Mouse (Mus musculus): ENCODE results near the gene Tcerg1l. TPM values are rescaled to one million over a fixed set of nuclear protein-coding genes. Genes with fewer than 3 reads are reported as not detected.

Tcerg1l gene
- polyA plus RNA-seq, 1 experiment: not detected

- no peak overlapping the region for H3K4me3 ChIP-seq (replicated peaks)
- TF ChIP-seq GATA1 (IDR thresholded peaks at IDR 0.05; ENCODE audit: low read length): no peak
- TF ChIP-seq TAL1 (IDR thresholded peaks at IDR 0.05; ENCODE audit: low read length): no peak
- H3K27me3 ChIP-seq (ENCODE audit: control insufficient read depth): peaks cover 32% of the 10 kb centered on the region
- no peaks in the 10 kb centered on the region for H3K4me1 ChIP-seq (ENCODE audit: control insufficient read depth)
- no peaks in the 10 kb centered on the region for H3K9me3 ChIP-seq (ENCODE audit: control insufficient read depth, low read length)
- no peaks in the 10 kb centered on the region for H3K36me3 ChIP-seq (ENCODE audit: control insufficient read depth)
Measured at GRCm38 (mm10) chr7:138400506-138401272, 3.2 kb upstream of the Tcerg1l start.

GRCm38 (mm10) chr7:138398182-138398793 is 758 bp upstream of the Tcerg1l start:
- H3K9me3 ChIP-seq (ENCODE audit: control insufficient read depth, low read length): no peaks in the 10 kb centered on the region
- TF ChIP-seq GATA1 (IDR thresholded peaks at IDR 0.05; ENCODE audit: low read length) (no peak), TAL1 (IDR thresholded peaks at IDR 0.05; ENCODE audit: low read length) (no peak)
- H3K4me1 ChIP-seq (ENCODE audit: control insufficient read depth): no peaks in the 10 kb centered on the region
- peaks cover 32% of the 10 kb centered on the region for H3K27me3 ChIP-seq (ENCODE audit: control insufficient read depth)
- no peak overlapping the region for H3K4me3 ChIP-seq (replicated peaks)
- H3K36me3 ChIP-seq (ENCODE audit: control insufficient read depth): no peaks in the 10 kb centered on the region

GRCm38 (mm10) chr7:138396863-138397484 is 556 bp downstream of the Tcerg1l start:
- H3K4me1 ChIP-seq (ENCODE audit: control insufficient read depth): no peaks in the 10 kb centered on the region
- no peaks in the 10 kb centered on the region for H3K9me3 ChIP-seq (ENCODE audit: control insufficient read depth, low read length)
- no peak overlapping the region for H3K4me3 ChIP-seq (replicated peaks)
- no peaks in the 10 kb centered on the region for H3K36me3 ChIP-seq (ENCODE audit: control insufficient read depth)
- H3K27me3 ChIP-seq (ENCODE audit: control insufficient read depth): peaks cover 32% of the 10 kb centered on the region
- TF ChIP-seq TAL1 (IDR thresholded peaks at IDR 0.05; ENCODE audit: low read length) (no peak), GATA1 (IDR thresholded peaks at IDR 0.05; ENCODE audit: low read length) (no peak)

GRCm38 (mm10) chr7:138396109-138396862 is 1.2 kb downstream of the Tcerg1l start:
- Histone ChIP-seq H3K4me1 (ENCODE audit: control insufficient read depth) (no peaks in the 10 kb centered on the region), H3K27me3 (ENCODE audit: control insufficient read depth) (peaks cover 32% of the 10 kb centered on the region), H3K9me3 (ENCODE audit: control insufficient read depth, low read length) (no peaks in the 10 kb centered on the region)

GRCm38 (mm10) chr7:138389941-138390340 is 7.6 kb downstream of the Tcerg1l start:
- no peaks in the 10 kb centered on the region for H3K4me1 ChIP-seq (ENCODE audit: control insufficient read depth)
- no peaks in the 10 kb centered on the region for H3K36me3 ChIP-seq (ENCODE audit: control insufficient read depth)
- peaks cover 2% of the 10 kb centered on the region; the same call in 1 of the 2 replicates for H3K9me3 ChIP-seq (ENCODE audit: control insufficient read depth, low read length)
- no peak overlapping the region for H3K4me3 ChIP-seq (replicated peaks)
- TF ChIP-seq TAL1 (IDR thresholded peaks at IDR 0.05; ENCODE audit: low read length): no peak
- no peak for TF ChIP-seq GATA1 (IDR thresholded peaks at IDR 0.05; ENCODE audit: low read length)
- H3K27me3 ChIP-seq (ENCODE audit: control insufficient read depth): no peaks in the 10 kb centered on the region

More at GRCm38 (mm10) chr7:138396109-138396862, 1.2 kb downstream of the Tcerg1l start:
- Histone ChIP-seq H3K4me3 (replicated peaks) (no peak overlapping the region), H3K36me3 (ENCODE audit: control insufficient read depth) (no peaks in the 10 kb centered on the region)
- TF ChIP-seq TAL1 (IDR thresholded peaks at IDR 0.05; ENCODE audit: low read length) (no peak), GATA1 (IDR thresholded peaks at IDR 0.05; ENCODE audit: low read length) (no peak)

GRCm38 (mm10) chr7:138389071-138389470 is 8.5 kb downstream of the Tcerg1l start:
- H3K4me3 ChIP-seq (replicated peaks): no peak overlapping the region
- peaks cover 4% of the 10 kb centered on the region; the same call in 1 of the 2 replicates for H3K9me3 ChIP-seq (ENCODE audit: control insufficient read depth, low read length)
- H3K36me3 ChIP-seq (ENCODE audit: control insufficient read depth): no peaks in the 10 kb centered on the region
- TF ChIP-seq TAL1 (IDR thresholded peaks at IDR 0.05; ENCODE audit: low read length) (no peak), GATA1 (IDR thresholded peaks at IDR 0.05; ENCODE audit: low read length) (no peak)
- H3K4me1 ChIP-seq (ENCODE audit: control insufficient read depth): no peaks in the 10 kb centered on the region
- H3K27me3 ChIP-seq (ENCODE audit: control insufficient read depth): no peaks in the 10 kb centered on the region

GRCm38 (mm10) chr7:138379221-138379620 is 18.3 kb downstream of the Tcerg1l start:
- no peaks in the 10 kb centered on the region for H3K27me3 ChIP-seq (ENCODE audit: control insufficient read depth)
- no peaks in the 10 kb centered on the region; the same call in 1 of the 2 replicates for H3K9me3 ChIP-seq (ENCODE audit: control insufficient read depth, low read length)
- H3K4me1 ChIP-seq (ENCODE audit: control insufficient read depth): no peaks in the 10 kb centered on the region
- no peak overlapping the region for H3K4me3 ChIP-seq (replicated peaks)
- no peaks in the 10 kb centered on the region for H3K36me3 ChIP-seq (ENCODE audit: control insufficient read depth)
- no peak for TF ChIP-seq TAL1 (IDR thresholded peaks at IDR 0.05; ENCODE audit: low read length)
- no peak for TF ChIP-seq GATA1 (IDR thresholded peaks at IDR 0.05; ENCODE audit: low read length)

- Histone ChIP-seq H3K9me3 (ENCODE audit: control insufficient read depth, low read length) (no peaks in the 10 kb centered on the region; the same call in 1 of the 2 replicates), H3K27me3 (ENCODE audit: control insufficient read depth) (no peaks in the 10 kb centered on the region), H3K4me1 (ENCODE audit: control insufficient read depth) (no peaks in the 10 kb centered on the region), H3K4me3 (replicated peaks) (no peak overlapping the region), H3K36me3 (ENCODE audit: control insufficient read depth) (no peaks in the 10 kb centered on the region)
- TF ChIP-seq TAL1 (IDR thresholded peaks at IDR 0.05; ENCODE audit: low read length): no peak
- TF ChIP-seq GATA1 (IDR thresholded peaks at IDR 0.05; ENCODE audit: low read length): no peak
Measured at GRCm38 (mm10) chr7:138378546-138378945, 19.0 kb downstream of the Tcerg1l start.
